Mouse (Mus musculus) liver, postnatal 0 days (tissue): ENCODE measurements around the gene Sez6. TPM values are rescaled to one million over a fixed set of nuclear protein-coding genes. Genes with fewer than 3 reads are reported as not detected.
A peak's percentile ranks its signal among the peaks of the same experiment; 100 is the strongest.

Experiments used
- ATAC-seq: fragments of 200-750 bp; cut with Nextera tagmentation; 2 replicates; pipeline ENCODE4 v1.8.0; 2017; ENCODE audit warnings: mild to moderate bottlenecking, moderate library complexity
- DNase-seq: peaks from one replicate; pipeline ENCODE4 v3.0.0-alpha.2; 2016
- H3K27ac ChIP-seq: fragments of 300-500 bp; sonication (generic); 2 replicates; pipeline ENCODE4 v1.5.1; 2014; ENCODE audit warnings: antibody characterized with exemption, moderate library complexity, mild to moderate bottlenecking, low read depth
- H3K27me3 ChIP-seq: fragments of 300-500 bp; sonication (generic); 2 replicates; pipeline ENCODE4 v1.6.1; 2014; ENCODE audit warnings: low read length, control low read depth, mixed read lengths; ENCODE audit not compliant: insufficient read depth
- H3K36me3 ChIP-seq: fragments of 300-500 bp; sonication (generic); replicated peaks from 2 replicates; pipeline ENCODE4 v1.6.1; 2014; ENCODE audit warnings: mild to moderate bottlenecking, control low read depth, low read length, moderate library complexity, mixed read lengths; ENCODE audit not compliant: insufficient read depth
- H3K4me1 ChIP-seq: fragments of 300-500 bp; sonication (generic); 2 replicates; pipeline ENCODE4 v1.6.1; 2014; ENCODE audit warnings: antibody characterized with exemption, mild to moderate bottlenecking, control low read depth; ENCODE audit not compliant: insufficient read depth
- H3K4me2 ChIP-seq: fragments of 300-500 bp; sonication (generic); 2 replicates; pipeline ENCODE4 v1.6.1; 2014; ENCODE audit warnings: low read depth, mild to moderate bottlenecking, low read length, moderate library complexity, mixed read lengths
- H3K4me3 ChIP-seq: fragments of 300-500 bp; sonication (generic); 2 replicates; pipeline ENCODE4 v1.5.1; 2014; ENCODE audit warnings: low read depth, low read length
- H3K9ac ChIP-seq: fragments of 300-500 bp; sonication (generic); replicated peaks from 2 replicates; pipeline ENCODE4 v1.6.1; 2014; ENCODE audit warnings: mild to moderate bottlenecking, moderate library complexity
- H3K9me3 ChIP-seq: fragments of 300-500 bp; sonication (generic); 2 replicates; pipeline ENCODE4 v1.6.1; 2016; ENCODE audit warnings: mild to moderate bottlenecking, control low read depth, low read length, mixed read lengths
- CTCF ChIP-seq: sonication (generic); IDR thresholded peaks from 2 replicates; pipeline ENCODE4 v1.5.1; 2016; ENCODE audit warnings: antibody characterized with exemption, low read depth
- EP300 ChIP-seq: IDR thresholded peaks from 2 replicates; pipeline ENCODE4 v1.6.1; 2016; ENCODE audit warnings: antibody characterized with exemption, low read depth, mild to moderate bottlenecking
- WGBS: fragments of 180-500 bp; shearing (Covaris S2); extraction: QIAGEN DNeasy Blood & Tissue Kit; methylation state at CpG from one replicate; pipeline ENCODE4 v1.1.7; 2014; ENCODE audit not compliant: insufficient replicate concordance; 5-methylcytosine and 5-hydroxymethylcytosine counted together
- polyA plus RNA-seq: library from polyadenylated mRNA; unstranded; fragments of >200 nt; fragmentation: Nextera tagmentation; extraction: Ambion mirVana; gene quantifications from 2 replicates; pipeline ENCODE4 v1.2.1, GENCODE M21; 2015

Gene Sez6
- polyA plus RNA-seq, 1 experiment from 2014 or later: not detected

DNA sequence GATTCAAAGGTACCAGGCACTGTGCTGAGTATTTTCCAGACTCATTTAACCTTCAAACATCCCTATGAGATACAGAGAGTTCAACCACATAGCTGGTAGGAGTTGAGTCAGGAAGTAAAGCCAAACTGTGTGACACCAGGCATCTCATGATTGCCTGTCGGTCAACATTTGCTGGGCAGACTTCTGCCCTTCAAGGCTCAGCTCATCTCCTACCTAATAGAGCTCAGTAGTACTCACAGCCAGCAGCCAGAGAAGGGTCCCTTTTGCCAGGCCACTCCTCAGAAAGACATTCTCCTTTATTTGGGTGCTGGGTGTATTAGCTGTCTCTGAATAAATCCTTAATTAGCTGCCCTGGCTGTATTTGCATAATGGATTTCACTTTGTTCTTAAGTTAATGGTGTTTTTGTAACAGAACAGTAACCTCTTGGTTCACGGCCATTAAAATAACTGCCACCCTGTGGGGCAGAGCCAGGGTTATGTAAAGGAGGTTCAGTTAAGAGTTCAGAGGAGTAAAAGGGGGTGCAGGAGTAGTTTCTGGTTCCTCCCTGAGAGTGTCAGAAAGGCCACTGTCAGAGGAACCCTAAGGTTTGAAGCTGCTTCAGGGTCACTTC, 39.8 kb upstream of the Sez6 start:
- DNase-seq (no peak), ATAC-seq (no peak)
- 55% methylated on average over 2 of the region's 2 CpGs for WGBS
- Histone ChIP-seq H3K27ac (peak overlapping the region; percentile 77), H3K9me3 (no peaks in the 10 kb centered on the region), H3K27me3 (no peaks in the 10 kb centered on the region), H3K9ac (no peak overlapping the region), H3K4me3 (no peak overlapping the region), H3K4me2 (no peak overlapping the region), H3K36me3 (no peaks in the 10 kb centered on the region), H3K4me1 (peaks cover 29% of the 10 kb centered on the region)
- TF ChIP-seq EP300: no peak
- no peak for TF ChIP-seq CTCF

DNA sequence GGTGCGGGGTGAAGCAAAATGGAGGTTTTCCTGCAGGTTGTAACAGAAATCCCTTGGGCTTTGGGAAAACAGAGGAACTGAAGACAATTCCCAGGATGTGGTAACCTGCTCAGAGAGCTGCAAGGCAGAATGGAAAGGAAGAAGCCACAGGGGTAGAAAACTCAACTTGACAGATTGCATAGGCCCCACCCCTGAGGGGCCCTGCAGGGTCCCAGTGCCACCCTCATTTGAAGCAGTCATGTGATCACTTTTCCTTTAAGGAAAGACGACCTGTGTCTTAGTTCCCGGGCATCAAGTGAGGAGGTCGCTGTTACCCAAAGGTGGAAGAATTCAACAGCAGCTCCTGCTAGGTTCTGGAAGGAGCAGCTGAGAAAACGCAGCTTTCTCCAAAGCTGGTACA, 37.7 kb upstream of the Sez6 start:
- Histone ChIP-seq H3K9me3 (no peaks in the 10 kb centered on the region), H3K27ac (peak overlapping the region; percentile 83), H3K4me3 (peak overlapping the region; percentile 41), H3K27me3 (no peaks in the 10 kb centered on the region; the same call in 1 of the 2 replicates), H3K9ac (peak overlapping the region; percentile 60), H3K36me3 (no peaks in the 10 kb centered on the region), H3K4me2 (peak overlapping the region; percentile 63), H3K4me1 (peaks cover 29% of the 10 kb centered on the region)
- ATAC-seq (no peak), DNase-seq (no peak)
- TF ChIP-seq EP300: no peak
- TF ChIP-seq CTCF: no peak
- 30% methylated on average over 5 of the region's 5 CpGs for WGBS

DNA sequence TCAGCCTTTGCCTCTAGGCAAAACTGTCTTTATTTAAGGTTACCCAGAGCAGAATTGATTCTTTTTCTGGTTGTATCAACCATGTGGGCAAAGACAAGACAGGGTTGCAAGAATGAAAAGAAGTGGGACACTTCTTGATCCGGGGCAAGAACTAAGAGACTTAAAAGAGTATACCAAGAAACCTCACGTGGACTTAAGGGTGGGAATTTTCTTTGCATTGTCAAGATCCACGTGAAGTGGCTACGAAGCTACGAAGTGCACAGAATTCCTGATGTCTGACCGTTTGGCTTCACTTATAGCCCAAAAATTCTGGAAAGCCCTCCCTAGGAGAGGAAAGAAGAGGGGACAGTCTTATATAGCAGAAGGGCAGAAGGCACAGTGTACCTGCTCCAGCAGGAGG, 37.3 kb upstream of the Sez6 start:
- H3K27ac ChIP-seq: peak overlapping the region; percentile 83
- H3K9ac ChIP-seq: peak overlapping the region; percentile 60

DNA sequence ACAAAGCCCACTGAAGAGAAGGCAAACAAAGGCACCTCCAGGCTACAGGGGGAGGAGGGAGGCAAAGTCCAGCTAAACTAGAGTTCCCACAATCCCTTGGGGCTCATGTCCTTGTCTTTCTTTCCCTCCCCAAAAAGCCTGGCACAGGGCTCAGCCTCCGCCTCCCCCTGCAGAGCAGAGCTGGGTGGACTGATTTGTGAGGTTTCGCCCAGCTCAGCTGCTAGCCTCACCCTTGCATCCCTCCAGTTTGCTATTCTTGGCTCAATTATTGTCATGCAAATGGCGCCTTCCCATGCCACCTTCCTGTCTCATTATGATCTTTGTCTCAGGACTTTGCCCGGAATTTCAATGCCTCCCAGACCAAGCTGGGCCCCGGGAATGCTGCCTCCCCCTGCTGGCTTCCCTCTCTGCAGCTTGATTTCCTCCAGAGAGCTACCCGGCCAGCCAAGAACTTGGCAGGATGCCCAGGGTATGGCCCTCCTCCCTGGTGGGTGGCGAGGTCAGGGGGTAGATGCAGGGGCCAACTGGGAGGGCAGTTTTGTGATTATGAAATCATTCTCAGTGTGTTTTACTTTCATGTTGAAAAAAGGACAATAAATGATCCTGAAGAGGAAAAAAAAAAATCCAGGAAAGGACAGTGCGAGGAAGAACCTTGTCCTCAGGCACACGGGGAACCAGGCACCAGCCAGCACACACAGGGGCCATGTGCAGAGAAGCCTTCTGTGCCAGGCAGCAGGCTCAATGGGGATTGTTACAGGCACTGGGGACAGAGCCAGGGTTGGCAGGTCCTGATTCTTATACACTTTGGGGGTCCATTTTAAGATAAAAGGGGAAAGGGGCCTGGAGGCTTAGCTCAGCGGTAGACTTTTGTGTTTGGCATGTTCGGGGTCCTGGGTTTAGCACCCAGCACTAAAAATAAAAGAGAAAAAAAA, 36.5 kb upstream of the Sez6 start, which contains the start of gene Pipox:
Gene Pipox (minus strand): TSS at position 310 of the 932 bp plus-strand sequence.
- H3K9ac ChIP-seq: peak within 1 kb of the TSS; percentile 60
- peak; percentile 92 for ATAC-seq
- peak within 1 kb of the TSS; percentile 83 for H3K27ac ChIP-seq
- no peaks in the 10 kb centered on the region; the same call in 1 of the 2 replicates for H3K27me3 ChIP-seq
- no peaks in the 10 kb centered on the region for H3K9me3 ChIP-seq
- peak; percentile 85 for DNase-seq
- peak within 1 kb of the TSS; percentile 41 for H3K4me3 ChIP-seq
- peak; percentile 60 for TF ChIP-seq CTCF
- TF ChIP-seq EP300: no peak
- peak within 1 kb of the TSS; percentile 63 for H3K4me2 ChIP-seq
- WGBS: 22% methylated on average over 11 of the region's 11 CpGs
- peaks cover 29% of the 10 kb centered on the region for H3K4me1 ChIP-seq
- no peaks in the 10 kb centered on the region for H3K36me3 ChIP-seq

More for the DNA sequence above, 37.3 kb upstream of the Sez6 start:
- Histone ChIP-seq H3K4me3 (peak overlapping the region; percentile 41), H3K36me3 (no peaks in the 10 kb centered on the region), H3K9me3 (no peaks in the 10 kb centered on the region), H3K4me2 (peak overlapping the region; percentile 63), H3K4me1 (peaks cover 29% of the 10 kb centered on the region), H3K27me3 (no peaks in the 10 kb centered on the region; the same call in 1 of the 2 replicates)
- DNase-seq: no peak
- no peak for ATAC-seq
- WGBS: 44% methylated on average over 6 of the region's 6 CpGs
- TF ChIP-seq EP300 (no peak), CTCF (no peak)

DNA sequence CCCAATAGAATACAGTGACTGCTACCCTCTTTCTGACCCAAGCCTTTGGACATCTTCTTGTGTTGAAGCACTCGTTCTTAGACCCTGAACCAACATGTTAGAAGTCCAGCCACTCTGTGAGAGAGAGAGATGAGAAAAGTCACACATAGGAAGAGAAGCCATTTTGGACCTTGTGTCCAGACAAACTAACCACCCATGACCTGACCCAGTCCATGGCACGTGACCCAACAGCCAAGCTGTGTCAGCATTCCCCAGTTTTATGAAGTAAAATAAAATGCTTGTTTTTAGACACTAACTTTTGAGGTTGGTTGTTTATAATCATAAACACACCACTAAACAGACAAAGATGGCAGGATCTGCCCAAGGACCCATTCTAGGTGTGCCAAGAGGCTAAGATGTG, 35.6 kb upstream of the Sez6 start:
- Histone ChIP-seq H3K9me3 (no peaks in the 10 kb centered on the region), H3K27ac (peak overlapping the region; percentile 83; the same call in 1 of the 2 replicates), H3K4me3 (no peak overlapping the region), H3K9ac (no peak overlapping the region), H3K27me3 (no peaks in the 10 kb centered on the region; the same call in 1 of the 2 replicates), H3K4me1 (peaks cover 29% of the 10 kb centered on the region), H3K4me2 (no peak overlapping the region), H3K36me3 (no peaks in the 10 kb centered on the region)
- no peak for TF ChIP-seq EP300
- TF ChIP-seq CTCF: no peak
- ATAC-seq (no peak), DNase-seq (no peak)
- WGBS: 65% methylated on average over 2 of the region's 2 CpGs

DNA sequence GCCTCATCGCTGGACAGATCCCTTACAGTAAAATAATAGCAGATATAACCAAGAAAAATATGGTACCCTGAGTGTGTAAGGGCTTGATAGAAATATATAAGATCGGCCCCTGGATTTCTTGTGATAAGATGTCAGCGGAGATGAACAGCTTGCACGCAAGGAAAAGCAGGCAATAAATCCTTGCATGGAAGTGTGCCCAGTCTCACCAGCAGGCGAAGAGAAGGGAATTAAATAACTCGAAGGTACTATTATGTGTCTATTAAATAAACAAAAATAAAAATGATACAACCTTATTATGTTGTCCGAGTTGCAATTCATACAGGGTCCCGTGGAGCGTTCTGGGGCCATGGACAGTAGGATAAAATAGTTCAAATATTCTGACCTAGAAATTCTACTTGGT, 34.6 kb upstream of the Sez6 start:
- WGBS: 78% methylated on average over 9 of the region's 9 CpGs
- no peaks in the 10 kb centered on the region for H3K36me3 ChIP-seq
- peaks cover 22% of the 10 kb centered on the region for H3K4me1 ChIP-seq
- ATAC-seq: no peak
- TF ChIP-seq EP300 (no peak), CTCF (no peak)
- H3K9ac ChIP-seq: no peak overlapping the region
- no peak for DNase-seq
- H3K4me3 ChIP-seq: no peak overlapping the region
- no peak overlapping the region for H3K4me2 ChIP-seq
- H3K9me3 ChIP-seq: no peaks in the 10 kb centered on the region
- H3K27me3 ChIP-seq: no peaks in the 10 kb centered on the region; the same call in 1 of the 2 replicates
- H3K27ac ChIP-seq: no peak overlapping the region
